Mouse (Mus musculus) c-Kit-positive CD71-positive TER-119-negative erythroid progenitor cells, embryonic 14.5 days (primary cell): ENCODE measurements around the gene Ahrr.

ENCODE experiments used
- DNase-seq: peaks from one replicate; pipeline ENCODE4 v3.0.0-alpha.2; 2013; ENCODE audit warnings: low read depth

Ahrr gene

DNA sequence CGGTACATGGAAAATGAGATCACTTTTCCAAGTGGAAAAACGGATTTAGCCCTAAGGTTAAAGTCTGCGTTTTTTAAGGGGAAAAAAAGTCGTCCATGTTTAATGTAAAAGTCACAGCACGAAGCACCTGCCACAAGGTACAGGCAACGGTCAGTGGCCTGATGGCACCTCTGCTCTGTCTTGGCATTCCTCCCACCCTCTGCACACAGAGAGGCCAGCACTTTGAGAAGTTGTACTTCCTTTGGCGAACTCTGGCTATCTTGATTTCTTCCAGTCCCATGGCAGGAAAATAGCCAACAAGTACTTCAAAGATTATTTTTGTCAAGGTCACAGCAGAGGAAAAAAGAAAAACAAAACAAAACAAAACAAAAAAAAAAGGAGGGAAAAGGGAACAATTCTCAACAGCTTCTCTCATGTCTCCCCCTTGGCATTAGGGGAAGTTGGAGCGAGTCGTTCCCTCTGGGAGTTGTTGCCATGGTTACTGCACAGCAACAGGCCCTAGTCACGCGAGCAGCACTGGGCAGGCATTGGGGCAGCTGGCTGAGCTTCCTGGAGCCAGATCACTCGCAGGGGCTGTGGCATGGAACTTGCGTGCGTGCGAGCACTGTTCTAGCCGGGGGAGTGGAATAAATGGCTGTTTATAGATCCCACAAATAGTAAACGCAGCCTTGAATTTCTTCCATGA, 46.8 kb downstream of the Ahrr start:
- DNase-seq: no peak

DNA sequence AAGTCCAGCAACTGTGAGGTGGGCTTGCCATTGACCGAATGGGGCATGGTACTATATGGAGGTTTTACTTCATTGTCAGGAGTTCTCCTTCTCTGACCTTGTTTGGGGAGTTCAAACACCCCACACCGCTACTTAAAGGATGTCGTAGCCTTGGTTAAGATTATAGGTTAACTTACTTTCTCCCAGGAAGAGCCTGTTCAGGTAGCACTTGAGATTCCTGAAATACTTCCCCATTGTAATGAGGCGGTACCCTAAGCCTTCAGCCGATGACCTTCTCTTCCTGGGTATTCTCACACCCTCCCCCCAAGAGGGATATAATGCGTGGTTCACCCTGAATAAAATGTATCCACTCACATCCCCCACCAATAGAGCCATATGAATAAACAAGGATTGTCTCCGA, 54.6 kb downstream of the Ahrr start:
- DNase-seq: no peak

DNA sequence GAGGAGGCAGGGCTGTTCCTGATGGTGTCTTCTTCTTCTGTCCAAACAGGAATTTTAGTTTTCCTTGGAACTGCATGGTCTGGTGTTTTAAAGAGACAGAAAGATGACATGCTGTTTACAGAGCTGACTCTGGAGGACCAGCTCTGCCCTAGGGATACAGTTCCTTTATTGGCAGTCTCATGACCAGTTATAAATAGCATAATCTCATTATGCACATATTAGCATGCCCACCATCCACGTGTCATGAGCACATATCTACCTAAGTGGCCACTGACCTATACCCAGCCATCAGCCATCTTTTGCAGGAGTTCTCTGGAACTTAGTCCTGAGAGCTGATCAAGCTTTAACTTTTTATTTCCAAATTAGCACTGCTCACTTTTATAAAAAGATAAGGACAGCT, 71.5 kb downstream of the Ahrr start:
- no peak for DNase-seq

DNA sequence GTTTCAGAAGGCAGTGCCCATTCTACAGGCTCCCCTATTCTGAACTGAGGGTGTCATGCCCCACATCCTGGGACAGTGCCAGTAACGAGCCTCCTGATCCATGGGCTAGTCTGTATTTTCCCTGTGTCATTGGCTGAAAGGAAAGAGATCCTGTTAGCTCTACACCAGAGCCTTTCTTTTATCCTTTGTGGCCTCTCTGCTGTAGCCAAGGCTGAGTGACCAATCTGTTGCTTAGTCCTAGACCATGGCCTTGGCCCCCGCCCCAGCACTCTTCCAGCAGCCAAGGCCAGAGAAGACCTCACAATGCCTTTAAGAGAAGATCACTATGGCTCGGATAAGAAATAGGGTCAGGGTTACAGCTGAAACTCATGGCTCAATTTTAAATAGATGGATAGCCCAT, 73.7 kb downstream of the Ahrr start:
- no peak for DNase-seq

DNA sequence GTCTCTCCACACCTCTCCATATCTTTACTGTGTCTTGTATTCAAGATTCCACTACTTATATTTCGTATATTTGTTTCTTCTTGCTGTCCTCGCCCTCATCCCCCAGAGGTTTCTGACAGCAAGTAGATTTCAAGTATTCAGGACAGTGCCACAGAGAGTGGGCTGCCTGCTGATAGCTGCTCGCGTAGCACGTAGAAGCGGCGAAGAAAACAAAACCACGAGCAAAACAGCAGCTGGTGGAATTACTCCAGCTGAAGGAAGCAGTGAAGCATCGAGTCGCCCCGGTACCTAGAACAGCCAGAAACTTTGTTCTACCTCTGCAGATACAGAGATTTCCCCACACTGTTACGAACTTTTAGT, 83.2 kb downstream of the Ahrr start:
- no peak for DNase-seq

DNA sequence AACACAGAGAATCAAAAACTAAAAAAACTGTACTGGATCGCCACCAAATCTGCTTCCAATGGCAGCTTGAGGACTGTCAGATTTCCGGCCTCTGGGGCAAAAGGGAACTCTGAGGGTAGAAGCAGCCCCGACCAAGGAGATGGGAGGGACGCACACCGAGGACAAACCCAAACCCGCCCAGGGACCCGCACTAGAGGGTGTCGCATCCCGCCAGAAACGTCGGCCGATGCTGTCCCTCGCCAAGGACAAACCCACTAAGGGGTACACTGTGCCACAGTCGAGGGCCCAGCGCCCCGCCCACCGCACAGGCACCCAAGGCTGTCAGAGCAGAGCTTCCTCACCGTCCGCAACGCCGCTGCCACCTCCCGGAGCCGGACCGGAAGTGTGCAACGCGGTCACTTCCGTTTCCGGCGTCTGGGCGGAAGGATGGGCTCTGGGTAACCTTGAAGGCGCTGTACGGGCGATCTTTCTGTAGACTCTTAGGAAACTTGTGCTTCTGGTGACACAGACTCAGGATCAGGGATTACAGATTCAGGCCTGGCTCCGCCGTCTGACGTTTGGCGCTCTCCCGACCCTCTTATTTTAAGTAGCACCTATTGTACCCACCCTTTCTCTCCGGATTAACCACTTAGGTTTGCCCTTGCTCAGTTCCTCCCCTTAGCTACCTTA, 83.7 kb downstream of the Ahrr start, which contains the start of gene Exoc3:
Gene Exoc3 (minus strand): TSS at position 416 of the 669 bp plus-strand sequence.
- DNase-seq: peak; percentile 85

DNA sequence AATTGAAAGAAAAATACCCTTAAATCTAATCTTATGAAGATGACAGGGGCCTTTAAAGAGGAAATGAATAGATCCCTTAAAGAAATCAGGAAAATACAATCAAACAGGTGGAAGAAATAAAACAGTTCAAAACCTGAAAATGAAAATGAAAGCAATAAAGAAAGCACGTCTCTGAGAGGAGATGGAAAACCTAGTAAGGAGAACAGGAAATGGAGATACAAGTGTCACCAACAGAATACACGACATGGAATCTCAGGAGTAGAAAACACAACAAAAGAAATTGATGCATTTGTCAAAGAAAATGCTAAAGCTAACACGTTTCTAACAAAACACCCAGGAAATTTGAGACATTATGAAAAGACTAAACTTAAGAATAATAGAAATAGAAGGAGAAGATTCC, 95.7 kb downstream of the Ahrr start:
- no peak for DNase-seq

DNA sequence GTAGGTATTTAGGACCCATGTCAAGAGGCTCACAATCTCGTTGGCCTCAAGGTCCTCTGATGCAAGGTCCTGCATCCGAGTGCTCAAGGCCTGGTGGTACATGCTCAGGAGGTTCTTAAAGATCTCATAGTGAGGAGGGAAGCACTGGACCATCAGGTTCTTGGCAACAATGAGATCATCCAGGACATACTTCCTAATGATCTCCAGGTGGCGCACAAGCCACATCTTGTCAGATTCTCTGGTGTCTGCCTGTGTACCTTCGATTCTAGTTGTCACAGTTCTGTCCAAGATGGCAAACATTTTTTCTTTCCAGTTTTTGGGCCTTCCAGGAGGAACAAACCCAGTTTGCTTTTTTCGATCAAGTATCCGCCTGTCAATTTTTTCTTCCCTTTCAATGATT, 99.5 kb downstream of the Ahrr start:
- peak; percentile 21 for DNase-seq

DNA sequence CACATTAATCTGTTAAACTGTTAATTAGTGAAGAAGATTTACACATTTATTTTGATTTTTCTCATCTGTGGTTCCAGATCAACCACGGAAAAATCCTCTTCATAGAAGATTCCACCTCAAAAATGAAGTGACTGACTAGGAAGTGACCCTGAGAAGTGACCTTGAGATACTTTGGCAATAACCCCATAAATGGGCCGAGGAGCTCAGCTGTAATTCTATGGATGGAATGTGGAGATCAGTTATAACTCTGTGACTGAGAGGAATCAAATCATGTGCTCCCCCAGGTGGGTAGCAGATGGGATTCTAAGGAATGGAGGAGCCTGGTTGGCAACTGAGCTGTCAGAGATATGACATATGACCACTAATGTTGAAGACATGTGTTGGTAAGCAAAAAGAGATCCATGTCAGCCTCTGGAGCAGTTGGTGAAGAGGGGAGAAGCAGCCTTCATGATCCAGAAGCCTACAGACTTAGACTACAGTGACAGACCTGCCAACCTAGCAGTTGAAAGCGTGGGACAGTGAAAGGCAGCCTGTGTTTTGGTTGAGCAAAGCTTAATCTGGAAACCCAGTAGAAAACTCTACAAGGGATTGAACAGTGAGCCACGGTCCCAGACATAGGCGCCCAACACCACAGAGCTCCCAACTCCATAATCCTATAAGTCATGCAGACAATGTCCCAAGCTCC, 109.0 kb downstream of the Ahrr start:
- no peak for DNase-seq

DNA sequence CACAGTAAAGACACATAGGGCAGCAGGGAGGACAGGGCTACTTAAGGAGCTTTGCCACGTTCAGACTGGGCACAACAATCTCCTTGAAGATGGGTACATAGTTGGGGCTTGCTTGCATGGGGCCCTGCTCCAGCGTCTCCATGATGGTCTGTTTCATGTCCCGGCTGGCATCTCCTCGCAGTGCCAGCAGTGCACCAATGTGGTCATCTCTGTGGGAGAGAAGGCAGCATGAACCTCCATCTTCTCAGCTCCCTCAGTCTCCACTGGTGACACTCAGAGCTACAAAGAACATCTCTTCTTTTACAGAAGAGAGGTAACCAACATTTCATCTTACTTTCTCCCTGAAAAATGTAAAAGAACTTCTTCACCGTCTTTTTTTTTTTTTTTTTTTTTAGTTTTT, 120.1 kb downstream of the Ahrr start:
- no peak for DNase-seq

DNA sequence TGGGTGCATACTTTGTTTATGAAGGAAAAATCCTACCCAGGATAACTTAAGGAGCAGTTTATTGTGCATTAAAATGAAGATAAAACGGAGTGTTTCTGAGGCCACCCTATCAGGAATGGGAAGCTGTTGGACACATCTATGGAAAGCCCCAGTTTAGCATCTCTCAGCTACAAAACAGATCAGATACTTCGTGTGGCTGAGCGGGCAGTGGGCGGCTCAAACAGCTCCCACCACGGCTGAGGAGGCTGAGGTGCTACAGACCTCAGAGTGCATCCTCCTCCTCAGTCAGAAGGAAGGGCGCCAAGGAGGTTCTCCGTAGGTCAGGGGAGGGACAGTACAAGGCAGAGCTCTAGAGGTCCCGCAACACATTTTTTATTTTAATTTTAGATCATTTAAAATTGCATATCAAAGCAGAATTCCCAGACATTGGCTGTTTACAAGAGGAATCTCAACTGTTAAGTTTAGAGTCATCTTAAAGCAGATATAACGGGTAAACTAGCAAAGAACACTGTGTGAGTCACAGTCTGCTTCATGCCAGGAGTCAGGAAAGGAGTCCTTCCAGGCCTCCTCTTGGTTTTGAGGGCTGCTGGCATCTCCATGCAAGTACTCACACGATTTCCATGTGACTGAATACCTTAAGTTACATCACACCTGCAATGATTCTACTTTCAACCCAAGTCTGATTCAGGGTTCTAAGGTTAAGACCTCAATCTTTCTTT, 122.5 kb downstream of the Ahrr start:
- DNase-seq: no peak

DNA sequence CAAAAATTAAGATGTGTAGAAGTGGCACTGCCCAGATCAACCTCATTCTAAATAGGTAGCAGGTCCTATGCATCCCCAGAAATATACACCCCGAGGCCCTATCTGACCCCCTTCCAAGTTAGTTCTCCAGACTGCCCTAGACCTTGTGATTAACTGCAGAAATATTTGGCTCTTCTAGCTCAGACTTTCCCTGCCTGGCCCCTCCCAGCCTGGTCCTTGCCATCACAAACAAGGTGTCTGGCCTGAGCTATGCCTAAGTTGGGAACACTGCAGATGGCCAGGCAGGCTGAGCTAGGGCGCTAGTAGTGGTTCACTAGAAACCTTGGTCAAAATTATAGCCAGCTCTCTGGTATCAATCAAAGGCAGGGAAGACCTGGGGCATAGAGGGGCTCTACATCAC, 124.6 kb downstream of the Ahrr start:
- DNase-seq: no peak

DNA sequence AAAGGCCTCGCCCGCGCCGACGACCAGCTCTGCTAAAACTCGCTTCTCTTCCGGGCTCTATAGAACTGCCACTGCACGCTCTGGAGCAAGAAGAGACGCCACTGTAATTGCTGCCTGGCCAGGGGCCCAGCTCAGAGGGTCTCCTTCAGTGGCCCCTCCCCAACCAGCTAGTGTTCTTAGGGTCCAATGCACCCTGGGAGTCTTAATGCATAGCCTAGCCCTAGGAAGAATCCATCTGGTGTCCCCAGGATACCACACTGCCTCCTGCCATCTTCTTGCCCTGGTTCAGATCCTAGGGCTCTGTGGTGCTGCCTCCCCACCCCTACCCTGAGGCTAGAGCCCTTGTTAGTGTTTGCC, 125.1 kb downstream of the Ahrr start:
- no peak for DNase-seq

DNA sequence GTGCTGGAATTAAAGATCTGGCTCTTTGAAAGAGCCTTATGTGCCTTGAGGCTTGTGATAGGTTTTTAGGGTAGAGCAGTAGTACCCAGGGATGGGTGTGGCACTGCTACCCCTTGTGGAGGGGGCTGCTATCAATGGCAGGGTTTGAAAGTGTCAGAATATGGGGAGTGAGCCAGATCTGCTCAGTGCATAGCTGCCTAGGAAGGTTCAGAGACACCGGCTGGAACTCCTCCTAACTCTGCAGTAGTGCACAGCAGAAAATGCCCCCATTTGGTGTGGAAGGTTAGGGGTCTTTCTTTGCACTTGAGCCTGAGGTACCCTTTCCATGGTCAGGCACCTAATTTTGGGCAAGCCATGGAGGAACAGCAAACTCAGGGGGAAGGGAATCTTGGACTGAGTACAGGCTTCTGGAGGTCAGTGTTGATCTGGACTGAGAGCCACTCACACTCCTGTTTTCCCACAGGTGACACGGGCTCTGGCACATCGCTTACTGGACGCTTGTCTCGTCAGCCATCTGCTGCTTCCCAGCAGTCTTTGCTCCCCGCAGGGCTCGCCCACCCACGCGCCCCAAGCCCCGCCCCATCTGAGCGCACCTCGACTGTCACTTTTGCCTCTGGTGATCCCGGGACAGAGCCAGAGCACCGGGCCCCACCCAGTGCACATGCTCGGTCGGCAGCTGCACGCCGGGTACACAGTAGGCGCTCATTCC, 125.6 kb downstream of the Ahrr start:
- peak; percentile 55 for DNase-seq
